Mouse (Mus musculus) limb, embryonic 15.5 days (tissue): ENCODE results near the gene Pmel. TPM values are rescaled to one million over a fixed set of nuclear protein-coding genes. Genes with fewer than 3 reads are reported as not detected.

Source experiments
- ATAC-seq: fragments of 200-750 bp; cut with Nextera tagmentation; 2 replicates; pipeline ENCODE4 v1.8.0; 2017; ENCODE audit warnings: low read depth, moderate TSS enrichment; ENCODE audit not compliant: insufficient number of reproducible peaks, low FRiP score, low TSS enrichment
- H3K27ac ChIP-seq: fragments of 300-500 bp; sonication (generic); 2 replicates; pipeline ENCODE4 v1.5.1; 2015; ENCODE audit warnings: moderate library complexity, mild to moderate bottlenecking, inconsistent platforms
- H3K27me3 ChIP-seq: fragments of 300-500 bp; sonication (generic); 2 replicates; pipeline ENCODE4 v1.6.1; 2015; ENCODE audit warnings: inconsistent platforms
- H3K36me3 ChIP-seq: fragments of 300-500 bp; sonication (generic); 2 replicates; pipeline ENCODE4 v1.6.1; 2015; ENCODE audit warnings: inconsistent platforms
- H3K4me1 ChIP-seq: fragments of 300-500 bp; sonication (generic); 2 replicates; pipeline ENCODE4 v1.6.1; 2015; ENCODE audit warnings: inconsistent platforms
- H3K4me2 ChIP-seq: fragments of 300-500 bp; sonication (generic); 2 replicates; pipeline ENCODE4 v1.6.1; 2015; ENCODE audit warnings: mild to moderate bottlenecking, inconsistent platforms
- H3K4me3 ChIP-seq: fragments of 300-500 bp; sonication (generic); 2 replicates; pipeline ENCODE4 v1.5.1; 2015; ENCODE audit warnings: mild to moderate bottlenecking, inconsistent platforms
- H3K9ac ChIP-seq: fragments of 300-500 bp; sonication (generic); 2 replicates; pipeline ENCODE4 v1.6.1; 2015; ENCODE audit warnings: inconsistent platforms
- H3K9me3 ChIP-seq: fragments of 300-500 bp; sonication (generic); 2 replicates; pipeline ENCODE4 v1.6.1; 2016; ENCODE audit warnings: inconsistent platforms
- WGBS: fragments of 180-500 bp; shearing (Covaris S2); methylation state at CpG from one replicate; pipeline ENCODE4 v1.1.7; 2015; 5-methylcytosine and 5-hydroxymethylcytosine counted together
- polyA plus RNA-seq: library from polyadenylated mRNA; unstranded; fragments of >200 nt; fragmentation: Nextera tagmentation; extraction: Ambion mirVana; gene quantifications from 2 replicates; pipeline ENCODE4 v1.2.1, GENCODE M21; 2015

The Pmel gene
- polyA plus RNA-seq, 1 experiment from 2014 or later, result 6.5 TPM

DNA sequence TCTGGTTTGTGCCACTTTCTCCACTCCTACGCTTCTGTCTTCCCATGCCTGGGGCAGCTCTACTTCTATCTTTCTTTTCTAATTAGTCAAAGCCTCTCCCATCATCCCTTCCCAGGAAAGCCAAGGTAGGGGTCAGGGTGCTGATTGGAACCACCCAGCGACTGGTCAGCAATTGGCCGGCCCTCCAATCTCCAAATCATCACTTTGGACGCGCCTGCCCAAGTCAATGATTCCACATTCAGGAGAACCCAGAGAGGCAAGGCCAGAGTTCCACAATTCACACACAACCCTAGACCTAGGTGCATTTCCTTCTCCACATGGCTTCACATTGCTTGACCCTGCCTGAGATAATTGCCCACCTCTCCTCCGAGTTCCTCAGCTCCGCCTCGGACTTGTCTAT, 40.2 kb downstream of the Pmel start:
- H3K4me1 ChIP-seq, result peaks cover 26% of the 10 kb centered on the region
- H3K4me2 ChIP-seq, result peak overlapping the region; percentile 63
- H3K9me3 ChIP-seq, result no peaks in the 10 kb centered on the region
- H3K27ac ChIP-seq, result peak overlapping the region; percentile 79
- H3K27me3 ChIP-seq, result 0 out of 2 replicates have a peak, but pooled peaks cover 4% of the 10 kb centered on the region
- peak overlapping the region; percentile 66 for H3K4me3 ChIP-seq
- no peak for ATAC-seq
- H3K9ac ChIP-seq, result peak overlapping the region; percentile 62
- 22% methylated on average over 8 of the region's 8 CpGs for WGBS
- H3K36me3 ChIP-seq, result no peaks in the 10 kb centered on the region

DNA sequence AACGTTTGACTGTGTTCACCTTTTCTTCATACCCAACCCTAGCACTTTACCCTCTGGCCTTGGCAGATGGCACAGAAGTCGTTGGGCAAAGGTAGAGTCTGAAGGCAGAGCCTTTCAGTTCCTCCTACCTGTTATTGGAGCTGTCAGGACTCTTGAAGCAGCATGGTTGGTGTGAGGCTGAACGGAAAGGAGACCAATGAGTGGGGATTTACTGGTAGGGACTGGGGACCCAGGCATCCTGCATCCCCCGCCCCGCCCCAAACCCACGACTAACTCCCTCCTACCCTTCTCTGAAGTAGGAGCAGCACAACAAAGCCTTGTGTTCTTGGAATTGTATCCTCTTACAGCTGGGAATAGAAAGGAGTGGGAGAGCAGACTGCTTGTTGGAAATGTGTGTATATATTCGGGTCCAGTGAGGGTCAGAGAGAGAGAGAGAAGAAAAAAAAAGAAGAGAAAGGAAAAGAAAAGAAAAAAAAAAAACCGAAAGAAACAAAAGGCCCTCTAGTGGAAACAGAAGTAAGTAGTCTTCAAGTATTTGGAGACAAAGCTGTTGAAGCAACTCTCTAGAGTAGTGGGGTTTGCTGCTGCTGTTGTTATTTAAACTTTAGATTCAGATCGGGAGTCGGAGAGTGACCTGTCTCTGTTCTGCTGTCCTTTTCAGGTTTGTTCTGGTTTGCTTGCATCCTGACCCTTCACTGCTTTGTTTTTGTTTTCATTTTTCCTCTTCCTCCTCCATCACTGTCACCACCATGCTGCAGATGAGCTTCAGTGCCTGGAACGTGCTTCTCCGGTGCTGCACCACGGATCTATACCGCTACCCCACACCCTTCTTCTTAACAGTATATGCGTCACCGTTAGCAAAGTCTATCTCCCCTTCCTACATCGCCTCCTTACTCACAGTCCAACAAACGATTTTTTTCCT, 40.9 kb downstream of the Pmel start, which contains the start of gene Dgka:
Gene Dgka, minus strand, starts transcription at position 176 of the 922 bp plus-strand sequence.
- Histone ChIP-seq H3K4me3 (peak within 1 kb of the TSS; percentile 66), H3K27ac (peak within 1 kb of the TSS; percentile 79), H3K4me1 (peaks cover 33% of the 10 kb centered on the region), H3K36me3 (no peaks in the 10 kb centered on the region), H3K9ac (peak within 1 kb of the TSS; percentile 62), H3K9me3 (no peaks in the 10 kb centered on the region), H3K4me2 (peak within 1 kb of the TSS; percentile 63), H3K27me3 (0 out of 2 replicates have a peak, but pooled peaks cover 4% of the 10 kb centered on the region)
- no peak for ATAC-seq
- 25% methylated on average over 18 of the region's 18 CpGs for WGBS

DNA sequence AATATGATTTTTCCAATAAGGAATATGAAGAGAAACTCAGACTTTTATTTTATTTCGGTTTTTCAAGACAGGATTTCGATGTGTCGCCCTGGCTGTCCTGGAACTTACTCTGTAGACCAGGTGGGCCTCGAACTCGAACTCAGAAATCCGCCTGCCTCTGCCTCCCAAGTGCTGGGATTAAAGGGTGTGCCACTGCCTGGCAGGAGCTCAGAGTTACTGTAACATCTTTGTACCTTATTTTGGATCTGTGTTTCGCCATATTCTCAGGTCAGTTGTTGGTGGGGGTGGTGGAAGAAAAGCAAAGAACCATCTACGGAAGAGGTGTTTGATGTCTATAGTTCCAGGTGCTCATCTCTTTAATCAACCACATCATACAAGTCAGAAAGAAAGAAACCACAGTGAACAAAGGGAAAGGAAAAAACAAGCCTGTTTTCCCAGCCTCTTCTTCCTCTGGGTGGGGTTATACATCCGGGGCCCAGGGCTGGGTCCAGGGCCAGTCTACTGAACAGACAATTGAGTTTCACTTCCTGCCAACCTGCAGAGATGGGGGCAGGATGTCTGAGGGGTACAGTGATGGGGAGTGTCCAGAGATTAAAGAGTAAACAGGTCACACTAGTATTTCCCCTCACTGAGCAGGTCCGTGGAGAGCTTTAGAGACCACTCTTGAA, 42.1 kb downstream of the Pmel start:
- Histone ChIP-seq H3K27ac (no peak overlapping the region), H3K9ac (no peak overlapping the region), H3K27me3 (0 out of 2 replicates have a peak, but pooled peaks cover 4% of the 10 kb centered on the region), H3K4me3 (no peak overlapping the region), H3K9me3 (no peaks in the 10 kb centered on the region), H3K4me1 (peaks cover 34% of the 10 kb centered on the region), H3K4me2 (no peak overlapping the region), H3K36me3 (no peaks in the 10 kb centered on the region)
- WGBS, result 90% methylated on average over 10 of the region's 10 CpGs
- no peak for ATAC-seq

- no peaks in the 10 kb centered on the region for H3K36me3 ChIP-seq
- H3K4me3 ChIP-seq, result peak overlapping the region; percentile 78
- peak overlapping the region; percentile 97 for H3K27ac ChIP-seq
- no peak for ATAC-seq
- peak overlapping the region; percentile 83 for H3K4me2 ChIP-seq
- peak overlapping the region; percentile 72 for H3K9ac ChIP-seq
- 0 out of 2 replicates have a peak, but pooled peaks cover 4% of the 10 kb centered on the region for H3K27me3 ChIP-seq
- WGBS, result 29% methylated on average over 9 of the region's 9 CpGs
- H3K4me1 ChIP-seq, result peaks cover 34% of the 10 kb centered on the region
- H3K9me3 ChIP-seq, result no peaks in the 10 kb centered on the region
These were observed 43.1 kb downstream of the Pmel start for GRCm38 (mm10) chr10:128746972-128747645.

DNA sequence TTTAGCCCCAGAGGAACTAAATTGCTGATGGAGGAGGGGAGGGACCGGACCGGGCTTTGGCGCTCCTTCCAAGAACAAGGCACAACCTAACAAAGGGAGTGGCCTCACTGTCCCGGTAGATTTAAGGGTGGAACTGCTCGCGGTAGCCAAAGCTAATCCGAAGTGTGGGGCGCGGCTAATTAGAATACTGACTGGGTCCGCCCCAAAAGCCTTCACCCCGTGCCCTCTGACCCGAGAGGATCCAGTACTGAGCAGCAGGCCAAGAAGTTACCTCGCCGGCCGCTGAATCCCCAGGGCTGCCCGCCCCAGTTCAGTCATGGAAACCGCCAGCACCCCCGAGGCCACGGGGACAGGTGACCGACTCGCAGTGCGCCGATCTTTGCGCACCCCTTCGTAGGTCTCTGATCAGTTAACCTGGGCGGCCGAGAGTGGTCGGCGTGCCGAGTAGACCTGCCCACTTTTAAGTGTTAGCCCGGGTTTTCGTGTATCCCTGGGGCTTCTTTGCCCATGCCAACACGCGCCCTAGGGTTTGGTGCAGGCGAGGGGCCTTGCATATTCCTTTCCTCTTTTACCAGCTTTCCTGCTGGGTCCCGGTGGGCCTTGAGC, 43.8 kb downstream of the Pmel start, which contains the start of gene Pym1:
Gene Pym1, plus strand, starts transcription at position 244 of the 606 bp plus-strand sequence.
- Histone ChIP-seq H3K4me1 (peaks cover 32% of the 10 kb centered on the region), H3K27ac (peak within 1 kb of the TSS; percentile 97), H3K27me3 (no peaks in the 10 kb centered on the region), H3K36me3 (peaks cover 4% of the 10 kb centered on the region; the same call in 1 of the 2 replicates), H3K9me3 (no peaks in the 10 kb centered on the region), H3K4me2 (peak within 1 kb of the TSS; percentile 83), H3K4me3 (peak within 1 kb of the TSS; percentile 78), H3K9ac (peak within 1 kb of the TSS; percentile 72)
- peak; percentile 17 for ATAC-seq
- under 1% methylated on average over 36 of the region's 36 CpGs for WGBS

DNA sequence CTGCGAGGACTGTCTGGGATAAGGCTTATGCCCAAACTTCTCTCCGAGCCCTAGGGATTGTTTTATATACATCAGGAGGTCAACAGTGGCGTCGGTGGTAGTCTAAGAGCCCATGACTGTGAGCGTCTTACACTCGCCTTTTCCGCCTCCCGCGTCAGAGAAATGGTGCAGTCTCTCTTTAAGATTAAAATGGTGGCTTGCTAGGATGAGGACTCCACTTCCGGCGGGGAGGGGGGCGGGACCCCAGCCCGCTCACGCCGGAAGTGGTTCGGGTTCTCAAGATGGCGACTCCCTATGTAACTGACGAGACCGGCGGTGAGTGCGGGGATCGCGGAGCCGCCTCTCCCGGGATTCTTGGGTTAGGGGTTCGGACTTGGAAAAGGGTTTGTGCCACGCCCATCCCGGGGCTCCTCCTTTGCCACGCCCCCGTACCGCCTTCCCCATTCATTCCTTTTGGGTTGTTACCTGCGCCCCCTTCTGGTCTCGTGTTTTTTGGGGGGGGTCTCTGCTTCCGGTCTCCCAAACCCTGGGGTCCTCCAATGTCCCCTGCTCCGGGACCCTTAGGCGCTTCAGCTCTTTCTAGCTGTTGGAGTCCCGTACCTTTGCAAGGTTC, 44.4 kb downstream of the Pmel start:
- Histone ChIP-seq H3K36me3 (peaks cover 4% of the 10 kb centered on the region; the same call in 1 of the 2 replicates), H3K4me3 (peak overlapping the region; percentile 78), H3K27me3 (no peaks in the 10 kb centered on the region), H3K9me3 (no peaks in the 10 kb centered on the region), H3K9ac (peak overlapping the region; percentile 72), H3K4me1 (peaks cover 27% of the 10 kb centered on the region), H3K4me2 (peak overlapping the region; percentile 83), H3K27ac (peak overlapping the region; percentile 97)
- peak; percentile 87 for ATAC-seq
- under 1% methylated on average over 37 of the region's 37 CpGs for whole genome bisulfite sequencing

Other genes starting within 250 kb of the Pmel start
- gene Smarcc2, start 244.9 kb upstream of the Pmel start, polyA plus RNA-seq, result 80.7 and 84.4 TPM in 2 replicates
- 1,269 and 1,341 TPM in 2 replicates for gene Myl6, start 210.1 kb upstream of the Pmel start, polyA plus RNA-seq
- gene Myl6b, start 205.5 kb upstream of the Pmel start, polyA plus RNA-seq, result 4.7 and 7.4 TPM in 2 replicates
- gene Esyt1, start 178.3 kb upstream of the Pmel start, polyA plus RNA-seq, result 42.8 and 44.9 TPM in 2 replicates
- gene Zc3h10, start 156.4 kb upstream of the Pmel start, polyA plus RNA-seq, result 13.2 and 15.4 TPM in 2 replicates
- gene Rpl41, start 154.9 kb upstream of the Pmel start, polyA plus RNA-seq, result 3,349 and 4,229 TPM in 2 replicates
- gene Pa2g4, start 138.2 kb upstream of the Pmel start, polyA plus RNA-seq, result 194 and 209 TPM in 2 replicates
- 20.4 and 20.8 TPM in 2 replicates for gene Erbb3, start 114.5 kb upstream of the Pmel start, polyA plus RNA-seq
- gene Rps26, start 77.4 kb upstream of the Pmel start, polyA plus RNA-seq, result 584 and 840 TPM in 2 replicates
- 3.5 and 4.1 TPM in 2 replicates for gene Ikzf4, start 58.2 kb upstream of the Pmel start, polyA plus RNA-seq
- gene Suox, start 30.1 kb upstream of the Pmel start, polyA plus RNA-seq, result 22.1 and 24.7 TPM in 2 replicates
- 90.6 and 97.4 TPM in 2 replicates for gene Rab5b, start 7.9 kb upstream of the Pmel start, polyA plus RNA-seq
- 108 and 110 TPM in 2 replicates for gene Cdk2, start 836 bp downstream of the Pmel start, polyA plus RNA-seq
- 26.0 and 26.4 TPM in 2 replicates for gene Dgka, start 40.7 kb downstream of the Pmel start, polyA plus RNA-seq
- 33.7 and 34.4 TPM in 2 replicates for gene Pym1, start 43.7 kb downstream of the Pmel start, polyA plus RNA-seq
- 1.7 and 2.5 TPM in 2 replicates for gene Mmp19, start 86.7 kb downstream of the Pmel start, polyA plus RNA-seq
- 64.2 and 65.8 TPM in 2 replicates for gene Dnajc14, start 99.9 kb downstream of the Pmel start, polyA plus RNA-seq
- gene Tmem198b, start 100.2 kb downstream of the Pmel start, polyA plus RNA-seq, result 24.3 and 24.4 TPM in 2 replicates
- 180 and 182 TPM in 2 replicates for gene Sarnp, start 113.1 kb downstream of the Pmel start, polyA plus RNA-seq
- gene Ormdl2, start 117.5 kb downstream of the Pmel start, polyA plus RNA-seq, result 64.8 and 66.3 TPM in 2 replicates
- 5.9 and 6.2 TPM in 2 replicates for gene Gdf11, start 187.5 kb downstream of the Pmel start, polyA plus RNA-seq
- 1,128 and 1,135 TPM in 2 replicates for gene Cd63, start 196.8 kb downstream of the Pmel start, polyA plus RNA-seq
- gene Rdh5, start 218.7 kb downstream of the Pmel start, polyA plus RNA-seq, result 13.6 and 16.8 TPM in 2 replicates
- gene Bloc1s1, start 219.8 kb downstream of the Pmel start, polyA plus RNA-seq, result 225 and 234 TPM in 2 replicates
- gene Itga7, start 229.6 kb downstream of the Pmel start, polyA plus RNA-seq, result 11.8 and 27.8 TPM in 2 replicates